Mouse (Mus musculus) naive thymus-derived CD4-positive, alpha-beta T cell, adult 5 months (primary cell): Measurements from ENCODE around the gene Ten1. TPM values are rescaled to one million over a fixed set of nuclear protein-coding genes. Genes with fewer than 3 reads are reported as not detected.

Experiments
- polyA plus RNA-seq: library from polyadenylated mRNA; unstranded; fragments of 100-300 nt; shearing (Covaris generic); gene quantifications from one replicate; pipeline ENCODE4 v1.2.1, GENCODE M21; 2017

Ten1 gene
- 43.9 TPM for polyA plus RNA-seq

GRCm38 (mm10) chr11:116198639-116199531 is at the start of gene Ten1, which contains the start of gene Acox1:
TSS of gene Ten1 (plus strand) at chr11:116198855.
TSS of gene Acox1 (minus strand) at chr11:116199045.

GRCm38 (mm10) chr11:116167884-116168439 is 30.7 kb upstream of the Ten1 start, which contains the start of gene Fbf1:
TSS of gene Fbf1 (minus strand) at chr11:116168166.

GRCm38 (mm10) chr11:116237742-116238395 is 39.2 kb downstream of the Ten1 start, which contains the start of gene Evpl:
TSS of gene Evpl (minus strand) at chr11:116238077.

Other genes starting within 250 kb of the Ten1 start
- not detected for gene Itgb4, start 224.1 kb upstream of the Ten1 start, polyA plus RNA-seq
- gene Galk1, start 186.1 kb upstream of the Ten1 start, polyA plus RNA-seq: 18.7 TPM
- 1,639 TPM for gene H3f3b, start 170.9 kb upstream of the Ten1 start, polyA plus RNA-seq
- 48.4 TPM for gene Unk, start 168.5 kb upstream of the Ten1 start, polyA plus RNA-seq
- gene Unc13d, start 120.9 kb upstream of the Ten1 start, polyA plus RNA-seq: 92.3 TPM
- 267 TPM for gene Wbp2, start 111.9 kb upstream of the Ten1 start, polyA plus RNA-seq
- gene Trim47, start 71.6 kb upstream of the Ten1 start, polyA plus RNA-seq: 1.6 TPM
- 16.2 TPM for gene Trim65, start 67.7 kb upstream of the Ten1 start, polyA plus RNA-seq
- 73.0 TPM for gene Mrpl38, start 60.0 kb upstream of the Ten1 start, polyA plus RNA-seq
- gene Fbf1, start 30.7 kb upstream of the Ten1 start, polyA plus RNA-seq: 9.7 TPM
- 21.8 TPM for gene Acox1, start 190 bp downstream of the Ten1 start, polyA plus RNA-seq
- 0.12 TPM for gene Evpl, start 39.2 kb downstream of the Ten1 start, polyA plus RNA-seq
- 76.0 TPM for gene Srp68, start 75.4 kb downstream of the Ten1 start, polyA plus RNA-seq
- not detected for gene Galr2, start 82.1 kb downstream of the Ten1 start, polyA plus RNA-seq
- 44.3 TPM for gene Exoc7, start 108.4 kb downstream of the Ten1 start, polyA plus RNA-seq
- gene Foxj1, start 136.5 kb downstream of the Ten1 start, polyA plus RNA-seq: not detected
- gene Rnf157, start 214.2 kb downstream of the Ten1 start, polyA plus RNA-seq: 13.5 TPM
- gene Ubald2, start 235.2 kb downstream of the Ten1 start, polyA plus RNA-seq: 233 TPM